ENCODE assay signal across 8 mouse cellular contexts in the genomic region with DNA sequence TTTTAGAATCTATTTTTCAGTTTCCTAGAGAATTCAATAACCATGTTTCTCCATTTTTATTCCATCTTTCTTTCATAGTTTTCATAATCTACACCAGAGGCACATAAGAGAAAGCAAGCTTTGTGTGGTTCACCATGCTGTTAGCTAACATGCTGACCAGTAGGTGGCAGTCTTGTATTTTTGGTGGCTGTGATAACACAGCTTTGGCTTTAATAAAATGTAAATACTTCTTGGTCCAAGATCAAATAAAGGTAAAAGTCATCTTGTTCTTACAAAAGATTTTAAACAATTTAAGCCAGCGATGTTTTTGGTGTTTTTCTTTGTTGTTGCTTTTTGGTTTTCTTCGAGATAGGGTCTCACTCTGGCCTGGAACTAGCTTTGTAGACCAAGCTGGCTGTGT. TPM values are rescaled to one million over a fixed set of nuclear protein-coding genes. Genes with fewer than 3 reads are reported as not detected.
DNase-seq lines count a peak whose midpoint lies in the region; ATAC-seq and TF ChIP-seq lines count a peak whose summit lies in the region.

No protein-coding gene starts in this region.

- no peaks in the 10 kb centered on the region for H3K4me1 ChIP-seq in forebrain, embryonic 13.5 days
- no peaks in the 10 kb centered on the region for H3K4me1 ChIP-seq in forebrain, embryonic 10.5 days
- H3K4me1 ChIP-seq in cortical plate, adult 2 months (ENCODE audit: control insufficient read depth, insufficient read depth, low read length): no peaks in the 10 kb centered on the region
- no peaks in the 10 kb centered on the region for H3K4me1 ChIP-seq in intestine, postnatal 0 days (replicated peaks; ENCODE audit: control insufficient read depth, insufficient read depth, low read length)
- no peaks in the 10 kb centered on the region for H3K4me1 ChIP-seq in limb, embryonic 14.5 days (ENCODE audit: control insufficient read depth, insufficient read depth, low read length)

- H3K4me3 ChIP-seq in forebrain, embryonic 13.5 days: no peak overlapping the region
- H3K4me3 ChIP-seq in forebrain, embryonic 10.5 days: no peak overlapping the region
- no peak overlapping the region for H3K4me3 ChIP-seq in cortical plate, adult 2 months (ENCODE audit: insufficient read depth, low read length)
- no peak overlapping the region for H3K4me3 ChIP-seq in intestine, postnatal 0 days (ENCODE audit: low read depth, low read length)
- no peak overlapping the region for H3K4me3 ChIP-seq in limb, embryonic 14.5 days (replicated peaks; ENCODE audit: low read length)

- H3K27me3 ChIP-seq in forebrain, embryonic 13.5 days: no peaks in the 10 kb centered on the region
- H3K27me3 ChIP-seq in forebrain, embryonic 10.5 days (ENCODE audit: poor library complexity, severe bottlenecking): no peaks in the 10 kb centered on the region
- H3K27me3 ChIP-seq in intestine, postnatal 0 days (replicated peaks; ENCODE audit: control insufficient read depth, insufficient read depth, low read length): no peaks in the 10 kb centered on the region
- no peaks in the 10 kb centered on the region for H3K27me3 ChIP-seq in limb, embryonic 14.5 days (ENCODE audit: control insufficient read depth, insufficient read depth, low read length)

- H3K9me3 ChIP-seq in forebrain, embryonic 13.5 days (replicated peaks): no peaks in the 10 kb centered on the region
- H3K9me3 ChIP-seq in forebrain, embryonic 10.5 days: no peaks in the 10 kb centered on the region
- H3K9me3 ChIP-seq in intestine, postnatal 0 days (ENCODE audit: control insufficient read depth): no peaks in the 10 kb centered on the region
- no peaks in the 10 kb centered on the region for H3K9me3 ChIP-seq in limb, embryonic 14.5 days (ENCODE audit: control insufficient read depth, low read length)

- H3K9ac ChIP-seq in forebrain, embryonic 13.5 days: no peak overlapping the region
- H3K9ac ChIP-seq in intestine, postnatal 0 days (ENCODE audit: low read depth, low read length): no peak overlapping the region
- H3K9ac ChIP-seq in limb, embryonic 14.5 days (ENCODE audit: low read depth, low read length, severe bottlenecking): no peak overlapping the region

- TF ChIP-seq CTCF in cortical plate, adult 2 months (IDR thresholded peaks at IDR 0.05; ENCODE audit: extremely low read depth, insufficient read depth, low read length): peak; percentile 71; the same call in 1 of the 2 replicates
- TF ChIP-seq CTCF in intestine, postnatal 0 days (IDR thresholded peaks at IDR 0.05; ENCODE audit: low read depth): peak; percentile 88

- 47% methylated on average over 2 of the region's 2 CpGs for WGBS in forebrain, embryonic 13.5 days
- 43% methylated on average over 2 of the region's 2 CpGs for WGBS in forebrain, embryonic 10.5 days
- WGBS in intestine, postnatal 0 days: 36% methylated on average over 2 of the region's 2 CpGs
- 45% methylated on average over 2 of the region's 2 CpGs for WGBS in limb, embryonic 14.5 days

- peak; percentile 80 for ATAC-seq in forebrain, embryonic 13.5 days
- no peak for ATAC-seq in intestine, postnatal 0 days
- peak; percentile 62; the same call in 1 of the 2 replicates for ATAC-seq in limb, embryonic 14.5 days (ENCODE audit: low FRiP score, low read depth)

- H3K36me3 ChIP-seq in forebrain, embryonic 13.5 days (ENCODE audit: poor library complexity, severe bottlenecking): no peaks in the 10 kb centered on the region
- H3K36me3 ChIP-seq in forebrain, embryonic 10.5 days (replicated peaks): no peaks in the 10 kb centered on the region
- no peaks in the 10 kb centered on the region for H3K36me3 ChIP-seq in intestine, postnatal 0 days (ENCODE audit: control insufficient read depth, insufficient read depth)
- no peaks in the 10 kb centered on the region for H3K36me3 ChIP-seq in limb, embryonic 14.5 days (ENCODE audit: control insufficient read depth, insufficient read depth, low read length)

- H3K4me2 ChIP-seq in forebrain, embryonic 13.5 days: no peak overlapping the region
- H3K4me2 ChIP-seq in intestine, postnatal 0 days (replicated peaks; ENCODE audit: low read depth): no peak overlapping the region
- no peak overlapping the region for H3K4me2 ChIP-seq in limb, embryonic 14.5 days (replicated peaks; ENCODE audit: low read depth, low read length, severe bottlenecking)

- H3K27ac ChIP-seq in forebrain, embryonic 13.5 days: no peak overlapping the region
- no peak overlapping the region for H3K27ac ChIP-seq in forebrain, embryonic 10.5 days
- no peak overlapping the region for H3K27ac ChIP-seq in cortical plate, adult 2 months (ENCODE audit: insufficient read depth, low read length)
- no peak overlapping the region for H3K27ac ChIP-seq in intestine, postnatal 0 days (ENCODE audit: low read depth, low read length)
- H3K27ac ChIP-seq in limb, embryonic 14.5 days (replicated peaks; ENCODE audit: low read depth, low read length): no peak overlapping the region

- no peak for DNase-seq in forebrain, embryonic 10.5 days (ENCODE audit: extremely low spot score, low spot score)
- peak; percentile 27 for DNase-seq in urinary bladder, postnatal 25 days (ENCODE audit: low spot score)
- no peak for DNase-seq in urinary bladder, postnatal 4 days (ENCODE audit: low spot score in 2 of 2)
- DNase-seq in limb, embryonic 14.5 days (ENCODE audit: low spot score): peak; percentile 80
- DNase-seq in retina, postnatal 7 days (ENCODE audit: low read depth, low spot score): peak; percentile 55

- no peak for TF ChIP-seq POLR2A in cortical plate, adult 2 months (IDR thresholded peaks at IDR 0.05; ENCODE audit: extremely low read depth, insufficient read depth, low read length)
- no peak for TF ChIP-seq POLR2A in limb, embryonic 14.5 days (IDR thresholded peaks at IDR 0.05; ENCODE audit: borderline replicate concordance, extremely low read depth, insufficient read depth, insufficient read length)

RNA-seq across cellular contexts. Expression of gene Slc17a2, which starts 14.3 kb away (rescaled TPM):
- not detected in 2 replicates for polyA plus RNA-seq in forebrain, embryonic 13.5 days (2015; fragmentation: Nextera tagmentation; extraction: Ambion mirVana)
- polyA plus RNA-seq in forebrain, embryonic 10.5 days (2016; fragmentation: Nextera tagmentation; extraction: Ambion mirVana): not detected in 2 replicates
- polyA plus RNA-seq in cortical plate, adult 2 months (2012; rRNA removed): 0.06 TPM in 1 of 2 replicates, not detected in the other
- 0.05 TPM in 1 of 2 replicates, not detected in the other for polyA plus RNA-seq in intestine, postnatal 0 days (2015; fragmentation: Nextera tagmentation; extraction: Ambion mirVana)
- 0.01 TPM in 1 of 2 replicates, not detected in the other for polyA plus RNA-seq in limb, embryonic 14.5 days (2012; rRNA removed)
- not detected in 2 replicates for polyA plus RNA-seq in limb, embryonic 14.5 days (2014; fragmentation: Nextera tagmentation; extraction: Ambion mirVana)

RNA-seq across cellular contexts. Expression of gene Trim38, which starts 22.8 kb away (rescaled TPM):
- 0.08 TPM in 1 of 2 replicates, not detected in the other for polyA plus RNA-seq in forebrain, embryonic 13.5 days (2015; fragmentation: Nextera tagmentation; extraction: Ambion mirVana)
- 0.10 and 0.12 TPM in 2 replicates for polyA plus RNA-seq in forebrain, embryonic 10.5 days (2016; fragmentation: Nextera tagmentation; extraction: Ambion mirVana)
- 0.19 and 0.21 TPM in 2 replicates for polyA plus RNA-seq in cortical plate, adult 2 months (2012; rRNA removed)
- 0.10 TPM in 1 of 2 replicates, not detected in the other for polyA plus RNA-seq in intestine, postnatal 0 days (2015; fragmentation: Nextera tagmentation; extraction: Ambion mirVana)
- 0.04 and 0.13 TPM in 2 replicates for polyA plus RNA-seq in limb, embryonic 14.5 days (2012; rRNA removed)
- polyA plus RNA-seq in limb, embryonic 14.5 days (2014; fragmentation: Nextera tagmentation; extraction: Ambion mirVana): not detected in 2 replicates

RNA-seq across cellular contexts. Expression of gene Hist1h1a, which starts 29.1 kb away (rescaled TPM):
- polyA plus RNA-seq in forebrain, embryonic 13.5 days (2015; fragmentation: Nextera tagmentation; extraction: Ambion mirVana): 4.6 and 6.0 TPM in 2 replicates
- polyA plus RNA-seq in forebrain, embryonic 10.5 days (2016; fragmentation: Nextera tagmentation; extraction: Ambion mirVana): 2.6 and 3.3 TPM in 2 replicates
- 0.55 and 0.77 TPM in 2 replicates for polyA plus RNA-seq in cortical plate, adult 2 months (2012; rRNA removed)
- polyA plus RNA-seq in intestine, postnatal 0 days (2015; fragmentation: Nextera tagmentation; extraction: Ambion mirVana): 0.60 and 0.85 TPM in 2 replicates
- polyA plus RNA-seq in limb, embryonic 14.5 days (2012; rRNA removed): 4.7 and 5.4 TPM in 2 replicates
- 3.6 and 4.8 TPM in 2 replicates for polyA plus RNA-seq in limb, embryonic 14.5 days (2014; fragmentation: Nextera tagmentation; extraction: Ambion mirVana)

RNA-seq across cellular contexts. Expression of gene Hist1h3a, which starts 30.3 kb away (rescaled TPM):
- polyA plus RNA-seq in forebrain, embryonic 13.5 days (2015; fragmentation: Nextera tagmentation; extraction: Ambion mirVana): 6.3 and 7.2 TPM in 2 replicates
- 2.2 and 3.6 TPM in 2 replicates for polyA plus RNA-seq in forebrain, embryonic 10.5 days (2016; fragmentation: Nextera tagmentation; extraction: Ambion mirVana)
- 0.57 and 1.4 TPM in 2 replicates for polyA plus RNA-seq in cortical plate, adult 2 months (2012; rRNA removed)
- 4.1 and 4.5 TPM in 2 replicates for polyA plus RNA-seq in intestine, postnatal 0 days (2015; fragmentation: Nextera tagmentation; extraction: Ambion mirVana)
- polyA plus RNA-seq in limb, embryonic 14.5 days (2012; rRNA removed): 39.9 and 88.3 TPM in 2 replicates
- polyA plus RNA-seq in limb, embryonic 14.5 days (2014; fragmentation: Nextera tagmentation; extraction: Ambion mirVana): 7.8 and 8.6 TPM in 2 replicates

RNA-seq across cellular contexts. Expression of gene Hist1h4a, which starts 31.5 kb away (rescaled TPM):
- polyA plus RNA-seq in forebrain, embryonic 13.5 days (2015; fragmentation: Nextera tagmentation; extraction: Ambion mirVana): 0.64 and 1.1 TPM in 2 replicates
- polyA plus RNA-seq in forebrain, embryonic 10.5 days (2016; fragmentation: Nextera tagmentation; extraction: Ambion mirVana): 0.69 TPM in 1 of 2 replicates, not detected in the other
- 4.2 and 9.6 TPM in 2 replicates for polyA plus RNA-seq in cortical plate, adult 2 months (2012; rRNA removed)
- polyA plus RNA-seq in intestine, postnatal 0 days (2015; fragmentation: Nextera tagmentation; extraction: Ambion mirVana): 0.43 TPM in 1 of 2 replicates, not detected in the other
- 10.1 and 16.1 TPM in 2 replicates for polyA plus RNA-seq in limb, embryonic 14.5 days (2012; rRNA removed)
- 0.84 and 0.90 TPM in 2 replicates for polyA plus RNA-seq in limb, embryonic 14.5 days (2014; fragmentation: Nextera tagmentation; extraction: Ambion mirVana)

Comparison
In these comparisons a context has a peak if more than half of its experiments do, and no peak if none do; other contexts are left out.
1. DNase-seq: peak in urinary bladder, postnatal 25 days (single experiment), limb, embryonic 14.5 days (single experiment) and retina, postnatal 7 days (single experiment); none in forebrain, embryonic 10.5 days (single experiment) and urinary bladder, postnatal 4 days (0 of 2).